ENCODE assay signal across 18 mouse cellular contexts in genomic region chr4:46328906-46329305, GRCm38 (mm10). TPM values are rescaled to one million over a fixed set of nuclear protein-coding genes. Genes with fewer than 3 reads are reported as not detected.
"Had no signal": no experiment of that assay in that cellular context is flagged by ENCODE, and none has a peak within 500 bp of the region (broad histone marks: within the 10 kb centered on the region; RNA-seq: fewer than 3 reads in every experiment).

No protein-coding gene starts in this region.

- DNase-seq: kidney, adult 8-10 months; kidney, postnatal 25 days; layer of hippocampus, postnatal 36 days; liver; liver, embryonic 13.5 days; liver, postnatal 0 days; lung, postnatal 36 days; midbrain, embryonic 14.5 days; thymus, postnatal 4 days had no signal

- H3K27me3 ChIP-seq: neural tube, embryonic 12.5 days had no signal

- H3K27ac ChIP-seq: limb, embryonic 12.5 days; liver, embryonic 13.5 days; neural tube, embryonic 12.5 days; stomach, postnatal 0 days had no signal

- H3K36me3 ChIP-seq: limb, embryonic 12.5 days; liver, embryonic 13.5 days; neural tube, embryonic 12.5 days had no signal

- ATAC-seq: liver, postnatal 0 days; lung, postnatal 0 days had no signal

- H3K4me2 ChIP-seq: limb, embryonic 12.5 days; liver, embryonic 13.5 days; neural tube, embryonic 12.5 days had no signal

- H3K4me3 ChIP-seq: limb, embryonic 12.5 days; liver, embryonic 13.5 days; neural tube, embryonic 12.5 days had no signal

- H3K4me1 ChIP-seq: limb, embryonic 12.5 days; liver, embryonic 13.5 days; neural tube, embryonic 12.5 days had no signal

- H3K9me3 ChIP-seq: limb, embryonic 12.5 days; liver, embryonic 13.5 days; neural tube, embryonic 12.5 days had no signal

- H3K9ac ChIP-seq: limb, embryonic 12.5 days; liver, embryonic 13.5 days; liver, postnatal 0 days; neural tube, embryonic 12.5 days had no signal

RNA-seq across cellular contexts. Expression of gene Foxe1, which starts 14.5 kb away (rescaled TPM):
- total RNA-seq: layer of hippocampus, postnatal 36 days; left cerebral cortex, postnatal 36 days; megakaryocyte progenitor cell, adult 5-6 weeks; monocyte, adult 5-6 weeks; neutrophil, adult 5-6 weeks had no signal
- polyA plus RNA-seq: kidney, embryonic 16.5 days; limb, embryonic 12.5 days; liver, embryonic 13.5 days; liver, postnatal 0 days; lung, postnatal 0 days; midbrain, embryonic 14.5 days; neural tube, embryonic 12.5 days had no signal
